Mouse (Mus musculus): Measurements from ENCODE around the gene Il17f. TPM values are rescaled to one million over a fixed set of nuclear protein-coding genes. Genes with fewer than 3 reads are reported as not detected.

The Il17f gene
- polyA plus RNA-seq, 1 experiment from 2014 or later = not detected

GRCm38 (mm10) chr1:20730903-20731302 is 59.5 kb downstream of the Il17f start, which contains the start of gene Il17a:
Gene Il17a, plus strand, starts transcription at chr1:20730905.
- Histone ChIP-seq H3K4me1 (replicated peaks) (no peaks in the 10 kb centered on the region), H3K9ac (replicated peaks) (no peak within 1 kb of the TSS), H3K4me3 (replicated peaks) (no peak within 1 kb of the TSS), H3K27me3 (no peaks in the 10 kb centered on the region), H3K27ac (no peak within 1 kb of the TSS), H3K36me3 (no peaks in the 10 kb centered on the region), H3K4me2 (no peak within 1 kb of the TSS), H3K9me3 (peaks cover 5% of the 10 kb centered on the region; the same call in 1 of the 2 replicates)
- WGBS = 91% methylated on average over 10 of the region's 10 CpGs
- ATAC-seq (ENCODE audit: insufficient number of reproducible peaks, insufficient read depth, low FRiP score, low TSS enrichment, low read depth) = no peak

Other genes with a start within 250 kb of the Il17f start
- 0.11 TPM in 1 of 2 replicates, not detected in the other for gene Pkhd1, start 172.6 kb downstream of the Il17f start, polyA plus RNA-seq (2016; fragmentation: Nextera tagmentation; extraction: Ambion mirVana)
- not detected in 2 replicates for gene Il17a, start 59.7 kb downstream of the Il17f start, polyA plus RNA-seq (2016; fragmentation: Nextera tagmentation; extraction: Ambion mirVana)
- 171 and 195 TPM in 2 replicates for gene Mcm3, start 29.7 kb upstream of the Il17f start, polyA plus RNA-seq (2016; fragmentation: Nextera tagmentation; extraction: Ambion mirVana)
- gene Paqr8, start 100.0 kb upstream of the Il17f start, polyA plus RNA-seq (2016; fragmentation: Nextera tagmentation; extraction: Ambion mirVana) = 6.7 and 7.5 TPM in 2 replicates
- gene Efhc1, start 161.0 kb upstream of the Il17f start, polyA plus RNA-seq (2016; fragmentation: Nextera tagmentation; extraction: Ambion mirVana) = 1.7 and 2.2 TPM in 2 replicates

All from limb, embryonic 12.5 days (tissue).